Mouse (Mus musculus) stomach, postnatal 0 days (tissue): ENCODE measurements at regions not wholly inside any gene's neighbourhood (a gene's known extent, or its start where the extent isn't known, plus 50 kb on each side); places are given as distances from the start of the nearest gene placed in this dataset.

Experiments used
- CTCF ChIP-seq: IDR thresholded peaks from 2 replicates; pipeline ENCODE4 v1.5.1; 2016; ENCODE audit warnings: antibody characterized with exemption, low read depth, mild to moderate bottlenecking, moderate library complexity
- EP300 ChIP-seq: optimal IDR thresholded peaks from 2 replicates; pipeline ENCODE3; 2016; ENCODE audit warnings: antibody characterized with exemption

GRCm38 (mm10) chr5:133080751-133081150, 537.6 kb upstream of the Auts2 start:
- no peak for TF ChIP-seq CTCF
- TF ChIP-seq EP300 = no peak
